26 mouse cellular contexts compared by ENCODE assay signal in genomic region chr11:32725171-32725570, GRCm38 (mm10).
DNase-seq lines count a peak whose midpoint lies in the region; ATAC-seq and TF ChIP-seq lines count a peak whose summit lies in the region.
"Had no signal": no experiment of that assay in that cellular context is flagged by ENCODE, and none has a peak within 500 bp of the region (broad histone marks: within the 10 kb centered on the region; RNA-seq: fewer than 3 reads in every experiment).

No protein-coding gene starts in this region.

- no peaks in the 10 kb centered on the region for H3K9me3 ChIP-seq in embryonic facial prominence, embryonic 11.5 days (replicated peaks; ENCODE audit: control insufficient read depth, low read length)
- no peaks in the 10 kb centered on the region for H3K9me3 ChIP-seq in embryonic facial prominence, embryonic 10.5 days
- H3K9me3 ChIP-seq in lung, embryonic 16.5 days (ENCODE audit: control insufficient read depth, low read length) = no peaks in the 10 kb centered on the region
- H3K9me3 ChIP-seq: forebrain, embryonic 10.5 days; heart, embryonic 10.5 days; intestine, embryonic 15.5 days; midbrain, embryonic 10.5 days; neural tube, embryonic 13.5 days had no signal

- no peak for TF ChIP-seq POLR2A in embryonic fibroblast, embryonic 13.5 days (IDR thresholded peaks at IDR 0.05; ENCODE audit: low read depth, low read length)

- DNase-seq in embryonic facial prominence, embryonic 11.5 days (ENCODE audit: low spot score) = peak; percentile 51
- no peak for DNase-seq in embryonic facial prominence, embryonic 10.5 days (ENCODE audit: low spot score)
- DNase-seq in lung, postnatal 25 days (ENCODE audit: low spot score) = no peak
- no peak for DNase-seq in cerebellum, adult 8-10 months
- DNase-seq in layer of hippocampus, postnatal 14 days (ENCODE audit: low spot score in 2 of 2) = no peak
- DNase-seq: adrenal gland, postnatal 36 days; cerebellum, adult 11 months; cerebellum, postnatal 10 days; gastrocnemius, adult 2 months; heart, postnatal 4 days; kidney, adult 9 months; kidney, postnatal 36 days; liver, postnatal 0 days; thymus, postnatal 25 days had no signal

- no peak overlapping the region for H3K4me2 ChIP-seq in embryonic facial prominence, embryonic 11.5 days (ENCODE audit: low read depth, low read length)
- no peak overlapping the region for H3K4me2 ChIP-seq in lung, embryonic 16.5 days (ENCODE audit: low read depth, low read length)
- H3K4me2 ChIP-seq: intestine, embryonic 15.5 days; liver, embryonic 11.5 days; neural tube, embryonic 13.5 days had no signal

- H3K36me3 ChIP-seq in embryonic facial prominence, embryonic 11.5 days (replicated peaks; ENCODE audit: control insufficient read depth, insufficient read depth, low read depth, low read length) = no peaks in the 10 kb centered on the region
- peaks cover 54% of the 10 kb centered on the region for H3K36me3 ChIP-seq in embryonic facial prominence, embryonic 10.5 days (replicated peaks)
- H3K36me3 ChIP-seq in lung, embryonic 16.5 days (ENCODE audit: control insufficient read depth, insufficient read depth, low read length) = peaks cover 10% of the 10 kb centered on the region; the same call in 1 of the 2 replicates
- H3K36me3 ChIP-seq: intestine, embryonic 15.5 days had no signal

- H3K27me3 ChIP-seq in embryonic facial prominence, embryonic 11.5 days (ENCODE audit: control insufficient read depth, insufficient read depth, low read length) = no peaks in the 10 kb centered on the region
- H3K27me3 ChIP-seq in embryonic facial prominence, embryonic 10.5 days (replicated peaks; ENCODE audit: low read depth, poor library complexity, severe bottlenecking) = no peaks in the 10 kb centered on the region
- H3K27me3 ChIP-seq in lung, embryonic 16.5 days (ENCODE audit: control insufficient read depth, insufficient read depth, low read depth, low read length) = no peaks in the 10 kb centered on the region
- H3K27me3 ChIP-seq: intestine, embryonic 15.5 days; neural tube, embryonic 13.5 days had no signal

- no peak for ATAC-seq in embryonic facial prominence, embryonic 11.5 days (replicated peaks; ENCODE audit: insufficient number of reproducible peaks, low FRiP score, low TSS enrichment, low read depth)
- no peak for ATAC-seq in lung, embryonic 16.5 days (ENCODE audit: low read depth)
- ATAC-seq: hindbrain, embryonic 16.5 days; intestine, embryonic 15.5 days; liver, postnatal 0 days; midbrain, embryonic 16.5 days had no signal

- H3K27ac ChIP-seq in embryonic facial prominence, embryonic 11.5 days (replicated peaks; ENCODE audit: low read depth, low read length) = no peak overlapping the region
- H3K27ac ChIP-seq in embryonic facial prominence, embryonic 10.5 days (replicated peaks) = no peak overlapping the region
- peak overlapping the region; percentile 25; the same call in 1 of the 2 replicates for H3K27ac ChIP-seq in lung, embryonic 16.5 days (ENCODE audit: low read length)
- H3K27ac ChIP-seq in embryonic fibroblast, embryonic 13.5 days (ENCODE audit: insufficient read depth, low read length) = peak overlapping the region; percentile 50
- H3K27ac ChIP-seq: forebrain, embryonic 10.5 days; gastrocnemius, adult 2 months; heart, embryonic 10.5 days; intestine, embryonic 15.5 days; macrophage; midbrain, embryonic 10.5 days; neural tube, embryonic 13.5 days had no signal

- no peaks in the 10 kb centered on the region for H3K4me1 ChIP-seq in embryonic facial prominence, embryonic 11.5 days (ENCODE audit: control insufficient read depth, insufficient read depth, low read length)
- no peaks in the 10 kb centered on the region for H3K4me1 ChIP-seq in embryonic facial prominence, embryonic 10.5 days
- H3K4me1 ChIP-seq in lung, embryonic 16.5 days (replicated peaks; ENCODE audit: control insufficient read depth, insufficient read depth, low read length) = peaks cover 6% of the 10 kb centered on the region; the same call in 1 of the 2 replicates
- peaks cover 7% of the 10 kb centered on the region; the same call in 1 of the 2 replicates for H3K4me1 ChIP-seq in embryonic fibroblast, embryonic 13.5 days (ENCODE audit: control insufficient read depth, insufficient read depth, low read length)
- H3K4me1 ChIP-seq: forebrain, embryonic 10.5 days; heart, embryonic 10.5 days; midbrain, embryonic 10.5 days; neural tube, embryonic 13.5 days had no signal

- no peak overlapping the region for H3K9ac ChIP-seq in embryonic facial prominence, embryonic 11.5 days (replicated peaks; ENCODE audit: low read length)
- no peak overlapping the region for H3K9ac ChIP-seq in lung, embryonic 16.5 days (ENCODE audit: low read length)
- H3K9ac ChIP-seq: intestine, embryonic 15.5 days; liver, postnatal 0 days; neural tube, embryonic 13.5 days had no signal

- WGBS in embryonic facial prominence, embryonic 11.5 days = 89% methylated on average over 9 of the region's 9 CpGs
- 92% methylated on average over 9 of the region's 9 CpGs for WGBS in embryonic facial prominence, embryonic 10.5 days
- WGBS in lung, embryonic 16.5 days = 79% methylated on average over 9 of the region's 9 CpGs

- no peak overlapping the region for H3K4me3 ChIP-seq in embryonic facial prominence, embryonic 11.5 days (ENCODE audit: low read depth, low read length)
- no peak overlapping the region for H3K4me3 ChIP-seq in embryonic facial prominence, embryonic 10.5 days
- H3K4me3 ChIP-seq in lung, embryonic 16.5 days (ENCODE audit: low read length) = no peak overlapping the region
- H3K4me3 ChIP-seq in embryonic fibroblast, embryonic 13.5 days (ENCODE audit: insufficient read depth, low read length) = no peak overlapping the region
- H3K4me3 ChIP-seq: forebrain, embryonic 10.5 days; gastrocnemius, adult 2 months; heart, embryonic 10.5 days; intestine, embryonic 15.5 days; midbrain, embryonic 10.5 days; myocyte; neural tube, embryonic 13.5 days had no signal

- no peak for TF ChIP-seq CTCF in embryonic fibroblast, embryonic 13.5 days (IDR thresholded peaks at IDR 0.05; ENCODE audit: borderline replicate concordance, insufficient read depth, low read length)

Comparison
In these comparisons a context has a peak if more than half of its experiments do, and no peak if none do; other contexts are left out.
1. H3K27ac ChIP-seq: peak in lung, embryonic 16.5 days (single experiment) and embryonic fibroblast, embryonic 13.5 days (single experiment); none in embryonic facial prominence, embryonic 11.5 days (single experiment) and embryonic facial prominence, embryonic 10.5 days (single experiment).